Mouse (Mus musculus): ENCODE measurements around the gene Uimc1.

- TF ChIP-seq CTCF (IDR thresholded peaks at IDR 0.05; ENCODE audit: control insufficient read depth, insufficient read depth, low read length) (no peak), POLR2A (IDR thresholded peaks at IDR 0.05; ENCODE audit: borderline replicate concordance, control insufficient read depth, low read depth, low read length) (no peak)
These were observed 3.3 kb upstream of the Uimc1 start for GRCm38 (mm10) chr13:55103351-55103750.
